Mouse (Mus musculus): ENCODE results near the gene Ntf5. TPM values are rescaled to one million over a fixed set of nuclear protein-coding genes. Genes with fewer than 3 reads are reported as not detected.

The Ntf5 gene
- polyA plus RNA-seq, 1 experiment from 2014 or later, result 3.0 TPM

GRCm38 (mm10) chr7:45408351-45408750 lies 5.1 kb upstream of the Ntf5 start:
- WGBS, result 70% methylated on average over 7 of the region's 7 CpGs
- Histone ChIP-seq H3K4me2 (ENCODE audit: low read depth, low read length) (no peak overlapping the region), H3K9ac (ENCODE audit: low read depth, low read length) (no peak overlapping the region), H3K9me3 (ENCODE audit: control insufficient read depth, low read length) (no peaks in the 10 kb centered on the region), H3K27me3 (replicated peaks; ENCODE audit: control insufficient read depth, insufficient read depth, low read length) (peaks cover 76% of the 10 kb centered on the region), H3K36me3 (ENCODE audit: control insufficient read depth, insufficient read depth, low read length) (no peaks in the 10 kb centered on the region), H3K4me3 (ENCODE audit: low read depth, low read length) (no peak overlapping the region), H3K27ac (replicated peaks; ENCODE audit: low read depth, low read length) (no peak overlapping the region), H3K4me1 (ENCODE audit: control insufficient read depth, insufficient read depth, low read length) (peaks cover 10% of the 10 kb centered on the region; the same call in 1 of the 2 replicates)
- ATAC-seq (ENCODE audit: low read depth), result no peak
- DNase-seq (ENCODE audit: low spot score), result no peak

GRCm38 (mm10) chr7:45408949-45409348 lies 4.5 kb upstream of the Ntf5 start:
- Histone ChIP-seq H3K9me3 (ENCODE audit: control insufficient read depth, low read length) (no peaks in the 10 kb centered on the region), H3K27me3 (replicated peaks; ENCODE audit: control insufficient read depth, insufficient read depth, low read length) (peaks cover 82% of the 10 kb centered on the region), H3K36me3 (ENCODE audit: control insufficient read depth, insufficient read depth, low read length) (no peaks in the 10 kb centered on the region), H3K4me2 (ENCODE audit: low read depth, low read length) (no peak overlapping the region), H3K4me3 (ENCODE audit: low read depth, low read length) (no peak overlapping the region), H3K27ac (replicated peaks; ENCODE audit: low read depth, low read length) (no peak overlapping the region), H3K9ac (ENCODE audit: low read depth, low read length) (no peak overlapping the region), H3K4me1 (ENCODE audit: control insufficient read depth, insufficient read depth, low read length) (peaks cover 11% of the 10 kb centered on the region; the same call in 1 of the 2 replicates)
- 89% methylated on average over 17 of the region's 17 CpGs for WGBS
- ATAC-seq (ENCODE audit: low read depth), result no peak
- no peak for DNase-seq (ENCODE audit: low spot score)

GRCm38 (mm10) chr7:45409497-45410163 lies 3.9 kb upstream of the Ntf5 start:
- Histone ChIP-seq H3K27ac (replicated peaks; ENCODE audit: low read depth, low read length) (no peak overlapping the region), H3K4me3 (ENCODE audit: low read depth, low read length) (no peak overlapping the region), H3K27me3 (replicated peaks; ENCODE audit: control insufficient read depth, insufficient read depth, low read length) (peaks cover 88% of the 10 kb centered on the region), H3K36me3 (ENCODE audit: control insufficient read depth, insufficient read depth, low read length) (no peaks in the 10 kb centered on the region), H3K9me3 (ENCODE audit: control insufficient read depth, low read length) (no peaks in the 10 kb centered on the region), H3K4me2 (ENCODE audit: low read depth, low read length) (no peak overlapping the region), H3K4me1 (ENCODE audit: control insufficient read depth, insufficient read depth, low read length) (peaks cover 14% of the 10 kb centered on the region; the same call in 1 of the 2 replicates), H3K9ac (ENCODE audit: low read depth, low read length) (no peak overlapping the region)
- no peak for ATAC-seq (ENCODE audit: low read depth)
- DNase-seq (ENCODE audit: low spot score), result no peak
- WGBS, result 82% methylated on average over 8 of the region's 8 CpGs

- Histone ChIP-seq H3K9me3 (ENCODE audit: control insufficient read depth, low read length) (no peaks in the 10 kb centered on the region), H3K36me3 (ENCODE audit: control insufficient read depth, insufficient read depth, low read length) (no peaks in the 10 kb centered on the region), H3K4me3 (ENCODE audit: low read depth, low read length) (no peak overlapping the region), H3K27me3 (replicated peaks; ENCODE audit: control insufficient read depth, insufficient read depth, low read length) (peaks cover 88% of the 10 kb centered on the region), H3K4me2 (ENCODE audit: low read depth, low read length) (no peak overlapping the region), H3K9ac (ENCODE audit: low read depth, low read length) (no peak overlapping the region), H3K27ac (replicated peaks; ENCODE audit: low read depth, low read length) (no peak overlapping the region), H3K4me1 (ENCODE audit: control insufficient read depth, insufficient read depth, low read length) (peaks cover 4% of the 10 kb centered on the region; the same call in 1 of the 2 replicates)
- 79% methylated on average over 2 of the region's 2 CpGs for WGBS
- no peak for DNase-seq (ENCODE audit: low spot score)
- ATAC-seq (ENCODE audit: low read depth), result no peak
These were observed 1.1 kb upstream of the Ntf5 start for GRCm38 (mm10) chr7:45412421-45412820.

GRCm38 (mm10) chr7:45413864-45414739 lies 607 bp downstream of the Ntf5 start:
- peak; percentile 72 for ATAC-seq (ENCODE audit: low read depth)
- WGBS, result 1% methylated on average over 20 of the region's 27 CpGs
- peak overlapping the region; percentile 77 for H3K27ac ChIP-seq (replicated peaks; ENCODE audit: low read depth, low read length)

GRCm38 (mm10) chr7:45414740-45415224 lies 1.3 kb downstream of the Ntf5 start:
- Histone ChIP-seq H3K4me1 (ENCODE audit: control insufficient read depth, insufficient read depth, low read length) (peaks cover 13% of the 10 kb centered on the region; the same call in 1 of the 2 replicates), H3K36me3 (ENCODE audit: control insufficient read depth, insufficient read depth, low read length) (no peaks in the 10 kb centered on the region), H3K4me3 (ENCODE audit: low read depth, low read length) (peak overlapping the region; percentile 67), H3K9me3 (ENCODE audit: control insufficient read depth, low read length) (no peaks in the 10 kb centered on the region), H3K4me2 (ENCODE audit: low read depth, low read length) (no peak overlapping the region), H3K9ac (ENCODE audit: low read depth, low read length) (no peak overlapping the region), H3K27me3 (replicated peaks; ENCODE audit: control insufficient read depth, insufficient read depth, low read length) (peaks cover 82% of the 10 kb centered on the region), H3K27ac (replicated peaks; ENCODE audit: low read depth, low read length) (no peak overlapping the region)
- ATAC-seq (ENCODE audit: low read depth) (no peak), DNase-seq (ENCODE audit: low spot score) (peak; percentile 37)
- 39% methylated on average over 12 of the region's 12 CpGs for WGBS

More at GRCm38 (mm10) chr7:45413864-45414739, 607 bp downstream of the Ntf5 start:
- Histone ChIP-seq H3K9ac (ENCODE audit: low read depth, low read length) (peak overlapping the region; percentile 69), H3K4me2 (ENCODE audit: low read depth, low read length) (peak overlapping the region; percentile 91), H3K36me3 (ENCODE audit: control insufficient read depth, insufficient read depth, low read length) (no peaks in the 10 kb centered on the region), H3K9me3 (ENCODE audit: control insufficient read depth, low read length) (no peaks in the 10 kb centered on the region), H3K4me3 (ENCODE audit: low read depth, low read length) (peak overlapping the region; percentile 67), H3K27me3 (replicated peaks; ENCODE audit: control insufficient read depth, insufficient read depth, low read length) (peaks cover 88% of the 10 kb centered on the region), H3K4me1 (ENCODE audit: control insufficient read depth, insufficient read depth, low read length) (peaks cover 13% of the 10 kb centered on the region; the same call in 1 of the 2 replicates)
- peak; percentile 65 for DNase-seq (ENCODE audit: low spot score)

GRCm38 (mm10) chr7:45415636-45416035 lies 2.1 kb downstream of the Ntf5 start:
- ATAC-seq (ENCODE audit: low read depth) (no peak), DNase-seq (ENCODE audit: low spot score) (no peak)
- Histone ChIP-seq H3K27ac (replicated peaks; ENCODE audit: low read depth, low read length) (no peak overlapping the region), H3K4me2 (ENCODE audit: low read depth, low read length) (peak overlapping the region; percentile 37), H3K27me3 (replicated peaks; ENCODE audit: control insufficient read depth, insufficient read depth, low read length) (peaks cover 73% of the 10 kb centered on the region), H3K4me3 (ENCODE audit: low read depth, low read length) (peak overlapping the region; percentile 7; the same call in 1 of the 2 replicates), H3K36me3 (ENCODE audit: control insufficient read depth, insufficient read depth, low read length) (no peaks in the 10 kb centered on the region), H3K9me3 (ENCODE audit: control insufficient read depth, low read length) (no peaks in the 10 kb centered on the region), H3K9ac (ENCODE audit: low read depth, low read length) (no peak overlapping the region; the same call in 1 of the 2 replicates), H3K4me1 (ENCODE audit: control insufficient read depth, insufficient read depth, low read length) (peaks cover 13% of the 10 kb centered on the region; the same call in 1 of the 2 replicates)
- 21% methylated on average over 32 of the region's 37 CpGs for WGBS

GRCm38 (mm10) chr7:45417962-45418492 lies 4.5 kb downstream of the Ntf5 start:
- Histone ChIP-seq H3K27ac (replicated peaks; ENCODE audit: low read depth, low read length) (no peak overlapping the region), H3K9me3 (ENCODE audit: control insufficient read depth, low read length) (no peaks in the 10 kb centered on the region), H3K9ac (ENCODE audit: low read depth, low read length) (peak overlapping the region; percentile 30; the same call in 1 of the 2 replicates), H3K4me1 (ENCODE audit: control insufficient read depth, insufficient read depth, low read length) (peaks cover 13% of the 10 kb centered on the region; the same call in 1 of the 2 replicates), H3K36me3 (ENCODE audit: control insufficient read depth, insufficient read depth, low read length) (peaks cover 24% of the 10 kb centered on the region), H3K27me3 (replicated peaks; ENCODE audit: control insufficient read depth, insufficient read depth, low read length) (peaks cover 59% of the 10 kb centered on the region), H3K4me3 (ENCODE audit: low read depth, low read length) (no peak overlapping the region), H3K4me2 (ENCODE audit: low read depth, low read length) (peak overlapping the region; percentile 33)
- DNase-seq (ENCODE audit: low spot score) (peak; percentile 26), ATAC-seq (ENCODE audit: low read depth) (no peak)
- WGBS, result 11% methylated on average over 13 of the region's 13 CpGs
